Mouse (Mus musculus) forebrain, postnatal 0 days (tissue): Measurements from ENCODE around the gene Ift140. TPM values are rescaled to one million over a fixed set of nuclear protein-coding genes. Genes with fewer than 3 reads are reported as not detected.
A peak's percentile ranks its signal among the peaks of the same experiment; 100 is the strongest.
"Not testable (repeated sequence)": the region's sequence is repeated elsewhere in the genome, so short reads cannot be mapped to it uniquely, and the experiment has no call there.

Source experiments
- ATAC-seq: fragments of 200-750 bp; cut with Nextera tagmentation; 2 replicates; pipeline ENCODE4 v1.8.0; 2017; ENCODE audit warnings: mild to moderate bottlenecking, moderate library complexity
- DNase-seq: peaks from one replicate; pipeline ENCODE4 v3.0.0-alpha.2; 2015
- H3K27ac ChIP-seq: fragments of 300-500 bp; sonication (generic); 2 replicates; pipeline ENCODE4 v1.5.1; 2014; ENCODE audit warnings: low read depth, mild to moderate bottlenecking, antibody characterized with exemption, low read length, moderate library complexity, mixed read lengths
- H3K27me3 ChIP-seq: fragments of 300-500 bp; sonication (generic); 2 replicates; pipeline ENCODE4 v1.6.1; 2014; ENCODE audit warnings: mild to moderate bottlenecking, low read length, mixed read lengths; ENCODE audit not compliant: insufficient read depth
- H3K36me3 ChIP-seq: fragments of 300-500 bp; sonication (generic); 2 replicates; pipeline ENCODE4 v1.6.1; 2014; ENCODE audit warnings: mild to moderate bottlenecking, moderate library complexity; ENCODE audit not compliant: insufficient read depth
- H3K4me1 ChIP-seq: fragments of 300-500 bp; sonication (generic); 2 replicates; pipeline ENCODE4 v1.6.1; 2014; ENCODE audit warnings: antibody characterized with exemption; ENCODE audit not compliant: insufficient read depth
- H3K4me2 ChIP-seq: fragments of 300-500 bp; sonication (generic); 2 replicates; pipeline ENCODE4 v1.6.1; 2014; ENCODE audit warnings: low read depth, mild to moderate bottlenecking, moderate library complexity
- H3K4me3 ChIP-seq: fragments of 300-500 bp; sonication (generic); 2 replicates; pipeline ENCODE4 v1.5.1; 2014; ENCODE audit warnings: low read depth, low read length, mixed read lengths
- H3K9ac ChIP-seq: fragments of 300-500 bp; sonication (generic); 2 replicates; pipeline ENCODE4 v1.6.1; 2014; ENCODE audit warnings: mild to moderate bottlenecking
- H3K9me3 ChIP-seq: fragments of 300-500 bp; sonication (generic); 2 replicates; pipeline ENCODE4 v1.6.1; 2016; ENCODE audit warnings: low read length
- CTCF ChIP-seq: sonication (generic); IDR thresholded peaks from 2 replicates; pipeline ENCODE4 v1.5.1; 2016; ENCODE audit warnings: antibody characterized with exemption, control low read depth, low read depth
- WGBS: fragments of 180-500 bp; shearing (Covaris S2); extraction: QIAGEN DNeasy Blood & Tissue Kit; methylation state at CpG from one replicate; pipeline ENCODE4 v1.1.7; 2014; 5-methylcytosine and 5-hydroxymethylcytosine counted together
- polyA plus RNA-seq: library from polyadenylated mRNA; unstranded; fragments of >200 nt; fragmentation: Nextera tagmentation; extraction: Ambion mirVana; gene quantifications from 2 replicates; pipeline ENCODE4 v1.2.1, GENCODE M21; 2015
- total RNA-seq: library from RNA; depleted of rRNA; stranded (reverse); fragments of >200 nt; gene quantifications from 2 replicates; pipeline ENCODE4 v1.2.3, GENCODE M21; 2014

Gene Ift140
- total and polyA plus RNA-seq, 2 experiments from 2014 or later = 15.2 to 31.8 TPM

DNA sequence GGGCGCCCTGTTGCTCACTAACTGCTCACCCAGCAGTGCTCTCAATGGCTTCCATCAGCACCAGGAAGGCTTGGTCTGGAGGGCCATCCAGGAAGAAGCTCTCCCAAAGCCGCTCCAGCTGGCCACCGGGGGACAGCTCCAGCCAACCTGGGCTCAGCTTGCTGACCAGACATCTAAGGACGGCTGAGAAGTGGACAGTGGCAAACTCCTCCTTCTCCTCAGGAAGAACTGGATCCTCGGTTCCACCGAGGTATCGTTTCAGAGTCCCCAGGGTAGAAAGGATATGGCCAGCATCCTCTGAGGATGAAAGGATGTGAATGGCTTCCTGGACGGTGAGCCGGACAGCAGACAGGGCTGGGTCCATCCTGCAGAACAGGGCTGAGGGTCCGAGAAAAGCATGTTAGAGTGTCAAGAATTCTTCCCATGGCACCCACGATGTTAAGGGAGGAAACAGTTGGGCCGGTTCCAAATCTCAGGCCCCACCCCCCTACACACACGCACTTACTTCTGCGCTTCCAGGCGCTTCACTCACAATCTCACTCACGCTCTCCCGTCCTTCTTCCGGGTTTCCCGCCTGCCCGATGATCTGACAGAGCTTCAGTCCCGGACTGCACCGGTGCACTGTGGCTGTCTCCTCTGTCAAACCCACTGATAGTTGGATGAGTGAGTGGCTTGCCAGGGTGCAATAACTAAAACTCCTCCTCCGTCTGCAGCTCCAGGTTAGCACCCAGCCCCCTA lies 99.2 kb downstream of the Ift140 start:
- Histone ChIP-seq H3K36me3 (peaks cover 10% of the 10 kb centered on the region), H3K9me3 (no peaks in the 10 kb centered on the region), H3K9ac (peak overlapping the region; percentile 62), H3K4me2 (peak overlapping the region; percentile 96), H3K4me1 (peaks cover 10% of the 10 kb centered on the region; the same call in 1 of the 2 replicates), H3K4me3 (peak overlapping the region; percentile 71), H3K27me3 (no peaks in the 10 kb centered on the region), H3K27ac (peak overlapping the region; percentile 84)
- peak; percentile 72 for DNase-seq
- WGBS = 12% methylated on average over 23 of the region's 23 CpGs
- TF ChIP-seq CTCF = no peak
- peak; percentile 32 for ATAC-seq

- ATAC-seq (peak; percentile 87), DNase-seq (peak; percentile 96)
- peak within 1 kb of the TSS; percentile 62 for H3K9ac ChIP-seq
- H3K27me3 ChIP-seq = no peaks in the 10 kb centered on the region
- peak within 1 kb of the TSS; percentile 96 for H3K4me2 ChIP-seq
- peak within 1 kb of the TSS; percentile 71 for H3K4me3 ChIP-seq
- H3K36me3 ChIP-seq = peaks cover 3% of the 10 kb centered on the region
- peaks cover 10% of the 10 kb centered on the region; the same call in 1 of the 2 replicates for H3K4me1 ChIP-seq
- 4% methylated on average over 40 of the region's 40 CpGs for WGBS
- H3K27ac ChIP-seq = peak within 1 kb of the TSS; percentile 84
- no peaks in the 10 kb centered on the region for H3K9me3 ChIP-seq
- 0 out of 2 replicates have a peak, but pooled peaks have one; percentile 3 for TF ChIP-seq CTCF
Observed at GRCm38 (mm10) chr17:25115664-25116432, 100.0 kb downstream of the Ift140 start, which contains the start of gene Telo2. TSS of gene Telo2 (minus strand) at chr17:25115967.

DNA sequence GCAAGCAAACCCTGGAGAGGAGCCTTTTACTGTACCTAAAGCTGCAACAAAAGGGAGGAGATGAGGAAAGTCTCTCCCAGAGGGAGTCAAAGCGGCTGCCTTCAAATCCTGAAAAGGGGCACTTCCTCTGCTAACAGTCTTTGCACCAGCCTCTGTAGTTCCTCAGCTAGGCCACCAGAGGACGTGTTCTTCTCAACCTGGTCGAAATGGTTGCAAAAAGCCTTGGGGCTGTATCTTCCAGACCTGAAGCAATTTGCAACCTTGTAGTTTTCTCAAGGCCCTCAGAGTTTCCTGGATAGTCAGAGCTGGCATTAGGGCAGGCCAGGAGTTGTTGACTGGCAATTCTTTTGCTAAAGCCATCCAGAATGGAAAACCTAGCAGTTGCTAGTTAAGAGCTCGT lies 101.4 kb downstream of the Ift140 start:
- DNase-seq = no peak
- Histone ChIP-seq H3K27me3 (no peaks in the 10 kb centered on the region), H3K4me2 (no peak overlapping the region), H3K9me3 (no peaks in the 10 kb centered on the region), H3K4me1 (peaks cover 10% of the 10 kb centered on the region; the same call in 1 of the 2 replicates), H3K36me3 (no peaks in the 10 kb centered on the region), H3K9ac (no peak overlapping the region), H3K27ac (no peak overlapping the region), H3K4me3 (no peak overlapping the region)
- 28% methylated on average over 4 of the region's 4 CpGs for WGBS
- TF ChIP-seq CTCF = peak; percentile 50
- ATAC-seq = no peak

DNA sequence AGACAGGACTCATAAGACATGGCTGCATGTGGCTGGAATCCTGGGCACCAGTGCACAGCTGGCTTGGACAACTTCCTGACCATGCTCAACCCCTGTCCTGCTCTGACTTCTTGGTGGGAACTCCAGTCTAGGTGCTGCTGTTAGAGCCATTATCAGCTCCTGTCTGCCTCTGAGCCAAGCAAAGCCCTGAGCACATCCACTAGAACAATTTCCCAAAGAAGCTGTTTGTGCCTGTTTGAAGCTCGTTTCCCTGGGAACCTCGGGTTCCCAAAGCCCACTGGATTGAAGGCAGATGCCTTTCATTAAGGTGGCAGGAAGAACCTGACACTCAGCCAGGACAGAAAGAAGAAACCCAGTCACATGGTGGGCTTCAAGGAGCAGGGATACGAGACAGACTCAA lies 104.5 kb downstream of the Ift140 start, which contains the start of gene Ptx4:
Gene Ptx4, plus strand, starts transcription at position 355 of the 400 bp plus-strand sequence.
- TF ChIP-seq CTCF = no peak
- no peaks in the 10 kb centered on the region for H3K9me3 ChIP-seq
- DNase-seq (no peak), ATAC-seq (no peak)
- no peaks in the 10 kb centered on the region for H3K27me3 ChIP-seq
- no peak within 1 kb of the TSS for H3K27ac ChIP-seq
- no peak within 1 kb of the TSS for H3K9ac ChIP-seq
- H3K4me2 ChIP-seq = no peak within 1 kb of the TSS
- 55% methylated on average over 3 of the region's 3 CpGs for WGBS
- H3K4me3 ChIP-seq = no peak within 1 kb of the TSS
- 0 out of 2 replicates have a peak, but pooled peaks cover 3% of the 10 kb centered on the region for H3K4me1 ChIP-seq
- no peaks in the 10 kb centered on the region for H3K36me3 ChIP-seq

GRCm38 (mm10) chr17:25123979-25124378 lies 108.1 kb downstream of the Ift140 start:
- 32% methylated on average over 7 of the region's 7 CpGs for WGBS
- Histone ChIP-seq H3K4me3 (no peak overlapping the region), H3K9me3 (no peaks in the 10 kb centered on the region), H3K4me2 (no peak overlapping the region), H3K4me1 (no peaks in the 10 kb centered on the region), H3K36me3 (no peaks in the 10 kb centered on the region), H3K9ac (no peak overlapping the region), H3K27me3 (no peaks in the 10 kb centered on the region), H3K27ac (no peak overlapping the region)
- DNase-seq (no peak), ATAC-seq (no peak)
- TF ChIP-seq CTCF = 0 out of 2 replicates have a peak, but pooled peaks have one; percentile 7

DNA sequence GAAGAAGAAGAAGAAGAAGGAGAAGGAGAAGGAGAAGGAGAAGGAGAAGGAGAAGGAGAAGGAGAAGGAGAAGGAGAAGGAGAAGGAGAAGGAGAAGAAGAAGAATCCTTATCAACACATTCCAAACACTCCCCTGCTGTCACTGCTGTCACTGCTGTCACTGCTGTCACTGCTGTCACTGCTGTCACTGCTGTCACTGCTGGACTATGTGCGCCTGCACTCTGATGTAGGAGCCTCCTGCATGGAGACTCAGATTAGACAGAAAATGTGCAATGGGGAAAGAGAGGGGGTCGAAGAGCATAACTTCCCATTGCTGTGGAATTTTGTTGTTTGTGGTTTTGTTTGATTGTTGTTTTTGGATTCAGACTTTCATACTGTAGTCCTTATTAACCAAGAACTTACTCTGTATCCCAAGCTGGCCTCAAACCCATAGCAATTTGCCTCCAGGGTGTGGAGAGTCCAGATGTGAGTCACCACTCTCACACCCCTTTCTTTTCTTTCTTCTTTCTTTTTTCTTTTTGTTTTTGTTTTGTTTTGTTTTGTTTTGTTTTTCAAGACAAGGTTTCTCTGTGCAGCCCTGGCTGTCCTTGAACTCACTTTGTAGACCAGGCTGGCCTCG lies 109.7 kb downstream of the Ift140 start:
- WGBS = 76% methylated on average over 3 of the region's 3 CpGs
- H3K27ac ChIP-seq, ATAC-seq, H3K27me3 ChIP-seq, H3K4me2 ChIP-seq, H3K9ac ChIP-seq, H3K9me3 ChIP-seq, H3K4me1 ChIP-seq, DNase-seq, H3K4me3 ChIP-seq, H3K36me3 ChIP-seq: not testable (repeated sequence)
